Mouse (Mus musculus): ENCODE measurements around the gene Igsf6. TPM values are rescaled to one million over a fixed set of nuclear protein-coding genes. Genes with fewer than 3 reads are reported as not detected.
A peak's percentile ranks its signal among the peaks of the same experiment; 100 is the strongest.
"Not testable (repeated sequence)": the region's sequence is repeated elsewhere in the genome, so short reads cannot be mapped to it uniquely, and the experiment has no call there.

Igsf6 gene
- total RNA-seq, 2 experiments from 2014 or later: 2.5 to 2.7 TPM

- no peak for DNase-seq
Observed at GRCm38 (mm10) chr7:121053071-121053470, 21.3 kb downstream of the Igsf6 start.

GRCm38 (mm10) chr7:121047624-121048023, 26.7 kb downstream of the Igsf6 start:
- DNase-seq: no peak

GRCm38 (mm10) chr7:121045671-121046453, 28.5 kb downstream of the Igsf6 start:
- peak; percentile 37 for DNase-seq

- no peak for DNase-seq
Observed at GRCm38 (mm10) chr7:121044251-121044650, 30.1 kb downstream of the Igsf6 start.

GRCm38 (mm10) chr7:121043510-121043909, 30.9 kb downstream of the Igsf6 start:
- no peak for DNase-seq

- DNase-seq: no peak
Observed at GRCm38 (mm10) chr7:121043004-121043403, 31.4 kb downstream of the Igsf6 start.

- no peak for DNase-seq
Observed at GRCm38 (mm10) chr7:121041989-121042388, 32.4 kb downstream of the Igsf6 start.

- no peak for DNase-seq
Observed at GRCm38 (mm10) chr7:121040595-121040994, 33.8 kb downstream of the Igsf6 start.

- peak; percentile 67 for DNase-seq
Observed at GRCm38 (mm10) chr7:121035161-121035721, 39.1 kb downstream of the Igsf6 start.

- no peak for DNase-seq
Observed at GRCm38 (mm10) chr7:121034701-121035141, 39.7 kb downstream of the Igsf6 start.

- DNase-seq: peak; percentile 99
Observed at GRCm38 (mm10) chr7:121033856-121034652, 40.3 kb downstream of the Igsf6 start, which contains the start of gene Mettl9. Gene Mettl9 (plus strand): TSS chr7:121034445.

- DNase-seq: not testable (repeated sequence)
Observed at GRCm38 (mm10) chr7:121029947-121030346, 44.4 kb downstream of the Igsf6 start.

GRCm38 (mm10) chr7:121026300-121026699, 48.1 kb downstream of the Igsf6 start:
- DNase-seq: no peak

GRCm38 (mm10) chr7:121025221-121026008, 49.0 kb downstream of the Igsf6 start:
- DNase-seq: no peak

- peak; percentile 33 for DNase-seq
Observed at GRCm38 (mm10) chr7:121020277-121020676, 54.1 kb downstream of the Igsf6 start.

GRCm38 (mm10) chr7:121018778-121019177, 55.6 kb downstream of the Igsf6 start:
- DNase-seq: no peak

GRCm38 (mm10) chr7:121014486-121014885, 59.9 kb downstream of the Igsf6 start:
- no peak for DNase-seq

Other genes with a start within 250 kb of the Igsf6 start
- 10 to 100 TPM; 24.4 to 33.4 TPM for gene Eef2k, start 231.7 kb downstream of the Igsf6 start, total RNA-seq (2021)
- 10 to 100 TPM; 22.5 to 23.8 TPM for gene Polr3e, start 156.8 kb downstream of the Igsf6 start, total RNA-seq (2021)
- gene Cdr2, start 92.3 kb downstream of the Igsf6 start, total RNA-seq (2021): 10 to 100 TPM; 12.2 to 13.7 TPM
- under 1 TPM in 1 of 2 experiments, not detected in 1; 0.15 TPM for gene Mfsd13b, start 92.1 kb downstream of the Igsf6 start, total RNA-seq (2021)
- 100 to 1,000 TPM; 102 to 106 TPM for gene Mettl9, start 40.1 kb downstream of the Igsf6 start, total RNA-seq (2021)
- 1 to 10 TPM; 1.1 to 1.2 TPM for gene Otoa, start 7.1 kb upstream of the Igsf6 start, total RNA-seq (2021)

Measured in adrenal gland, postnatal 10 days (tissue).